Mouse (Mus musculus): ENCODE data around the gene Opa1. TPM values are rescaled to one million over a fixed set of nuclear protein-coding genes. Genes with fewer than 3 reads are reported as not detected.

Gene Opa1
- total RNA-seq, 2 experiments from 2014 or later: 102 to 111 TPM

DNA sequence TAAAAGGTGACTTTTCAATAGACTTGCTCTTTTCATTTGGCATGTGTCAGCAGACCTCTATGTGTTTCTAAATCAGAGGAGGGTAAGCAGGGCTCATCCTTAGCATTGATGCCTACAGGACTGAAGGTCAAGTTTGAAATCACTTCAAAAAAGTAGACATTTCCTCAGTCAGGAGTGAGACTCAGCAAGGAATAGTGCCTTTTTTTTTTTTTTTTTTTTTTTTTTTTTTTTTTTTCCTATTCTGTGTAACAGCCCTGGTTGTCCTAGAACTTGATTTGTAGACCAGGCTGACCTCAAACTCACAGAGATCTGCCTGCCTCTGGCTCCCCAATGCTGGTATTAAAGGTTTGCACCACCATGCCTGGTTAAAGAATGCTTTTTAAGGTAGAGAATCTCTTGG is 67.1 kb downstream of the Opa1 start:
- no peak for DNase-seq (ENCODE audit: low spot score in 2 of 2)

DNA sequence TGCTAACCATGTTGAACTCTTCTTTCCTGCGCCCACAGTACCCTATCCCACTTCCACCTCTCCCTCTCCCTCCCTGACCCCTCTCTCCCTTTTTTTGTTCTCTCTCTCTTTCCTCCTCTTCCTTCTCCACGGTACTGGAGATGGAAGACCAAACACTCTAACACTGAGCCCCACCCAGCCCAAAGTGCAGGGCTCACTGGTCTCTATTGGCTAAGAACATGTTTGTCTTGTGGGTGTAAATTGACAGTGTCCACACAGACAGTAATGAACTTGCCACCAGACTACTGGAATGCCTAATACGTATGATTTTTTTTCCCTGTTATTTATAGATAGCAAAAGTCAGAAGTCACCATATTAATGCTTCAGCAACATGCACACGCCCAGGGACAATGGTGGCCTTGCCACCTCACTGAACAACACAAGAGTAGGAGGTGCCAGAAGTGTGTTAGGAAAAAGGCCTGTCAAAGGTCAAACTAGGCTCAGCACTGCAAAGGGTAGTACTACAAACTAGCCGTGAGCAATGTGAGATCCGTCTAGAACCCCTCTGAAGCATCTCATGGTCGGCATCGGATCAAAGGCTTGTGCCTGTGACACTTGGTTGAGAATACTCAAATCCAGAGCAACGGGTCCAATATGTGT is 77.2 kb downstream of the Opa1 start:
- DNase-seq (ENCODE audit: low spot score in 2 of 2): no peak

DNA sequence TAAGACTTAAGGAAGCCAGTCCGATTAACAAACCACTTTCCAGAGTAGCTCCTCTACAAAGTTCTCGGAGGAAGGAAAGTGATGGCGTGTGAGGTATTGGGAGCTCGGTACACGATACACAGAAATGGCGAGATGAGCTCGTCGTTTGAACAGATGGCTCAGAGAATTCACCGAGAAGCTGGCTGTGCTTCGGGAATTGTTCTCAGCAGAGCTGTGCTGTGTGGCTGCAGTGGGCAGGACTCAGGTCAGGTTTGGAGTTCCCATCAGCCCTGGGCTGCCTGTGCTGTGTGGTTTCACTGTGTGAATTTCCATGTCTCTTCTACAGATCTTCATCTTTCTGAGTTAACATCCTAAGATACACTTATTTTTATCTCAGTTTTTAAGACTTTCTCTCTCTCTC is 77.8 kb downstream of the Opa1 start:
- peak; percentile 12 to 25 for DNase-seq (ENCODE audit: low spot score in 2 of 2)

DNA sequence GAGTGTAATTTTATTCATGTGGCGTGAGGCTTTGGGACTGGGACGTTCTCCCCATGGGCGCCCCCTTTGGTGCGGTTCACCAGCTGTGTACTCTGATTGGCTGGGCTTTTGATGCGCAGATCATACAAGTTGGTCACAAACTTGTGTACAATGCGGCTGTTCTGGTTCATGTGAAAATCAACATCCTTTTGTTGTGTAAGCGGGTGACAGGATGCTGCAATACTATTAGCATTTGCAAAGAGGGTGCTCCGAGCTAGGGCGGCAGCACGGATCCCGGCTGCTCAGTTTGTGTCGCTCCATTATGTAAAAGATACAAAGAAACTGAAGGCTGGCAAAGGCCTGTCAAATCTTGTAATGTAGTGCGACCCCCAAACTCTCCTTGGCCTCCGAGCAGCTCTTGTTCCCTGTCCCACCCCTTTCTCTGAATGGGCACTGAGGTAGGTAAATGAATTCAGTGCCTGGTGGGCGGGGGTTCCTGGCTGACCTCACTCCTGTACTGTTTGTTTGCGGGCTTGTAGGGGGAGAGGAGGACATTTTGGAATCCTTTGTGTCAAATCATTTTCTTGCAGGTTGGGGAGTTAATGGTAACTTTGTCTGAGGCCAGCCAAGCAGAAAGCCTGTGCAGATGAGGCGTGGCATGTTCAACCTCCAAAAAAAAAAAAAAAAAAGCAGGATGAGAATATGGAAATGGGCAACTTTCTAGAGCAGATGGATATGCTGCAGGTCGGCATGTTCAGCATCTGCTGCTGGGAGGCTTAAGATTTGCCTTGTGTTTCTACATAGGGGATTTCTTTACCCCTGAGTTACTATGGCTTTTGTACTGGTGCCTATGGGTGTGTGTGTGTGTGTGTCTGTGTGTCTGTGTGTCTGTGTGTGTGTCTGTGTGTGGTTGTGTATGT is 78.8 kb downstream of the Opa1 start:
- DNase-seq (ENCODE audit: low spot score in 2 of 2): peak; percentile 16 to 18

DNA sequence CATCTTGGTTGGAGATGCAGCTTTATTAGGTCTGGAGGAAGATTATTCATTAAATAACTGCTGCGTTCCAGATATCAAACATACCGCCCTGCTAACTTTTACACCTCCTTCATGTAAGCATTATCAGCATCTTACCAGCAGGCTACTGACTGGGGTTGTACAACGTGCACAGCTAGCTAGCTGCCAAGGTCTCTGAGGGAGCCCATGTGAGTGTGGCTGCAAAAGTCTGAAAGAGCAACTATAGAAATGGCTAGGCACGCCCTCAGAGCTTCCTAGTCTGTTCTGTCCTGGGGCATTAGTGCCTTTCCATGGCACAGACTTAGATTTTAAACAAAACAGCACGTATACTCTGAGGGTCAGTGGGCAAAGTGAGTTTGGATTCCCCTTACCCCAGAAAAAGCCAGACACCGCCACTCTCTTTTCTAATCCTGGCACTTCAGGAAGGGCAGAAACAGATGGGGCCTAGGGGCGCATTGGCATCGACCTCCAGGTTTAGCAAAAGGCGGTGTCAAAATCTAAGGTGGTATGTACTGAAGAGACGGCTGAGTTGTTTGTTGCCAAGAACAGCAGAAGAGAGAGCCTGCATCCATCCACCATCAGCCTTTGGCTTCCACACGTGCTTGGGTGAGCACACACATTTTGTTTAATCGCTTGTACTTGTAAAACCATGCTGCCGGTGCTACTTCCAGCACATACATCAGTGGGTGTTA is 80.1 kb downstream of the Opa1 start:
- no peak for DNase-seq (ENCODE audit: low spot score in 2 of 2)

DNA sequence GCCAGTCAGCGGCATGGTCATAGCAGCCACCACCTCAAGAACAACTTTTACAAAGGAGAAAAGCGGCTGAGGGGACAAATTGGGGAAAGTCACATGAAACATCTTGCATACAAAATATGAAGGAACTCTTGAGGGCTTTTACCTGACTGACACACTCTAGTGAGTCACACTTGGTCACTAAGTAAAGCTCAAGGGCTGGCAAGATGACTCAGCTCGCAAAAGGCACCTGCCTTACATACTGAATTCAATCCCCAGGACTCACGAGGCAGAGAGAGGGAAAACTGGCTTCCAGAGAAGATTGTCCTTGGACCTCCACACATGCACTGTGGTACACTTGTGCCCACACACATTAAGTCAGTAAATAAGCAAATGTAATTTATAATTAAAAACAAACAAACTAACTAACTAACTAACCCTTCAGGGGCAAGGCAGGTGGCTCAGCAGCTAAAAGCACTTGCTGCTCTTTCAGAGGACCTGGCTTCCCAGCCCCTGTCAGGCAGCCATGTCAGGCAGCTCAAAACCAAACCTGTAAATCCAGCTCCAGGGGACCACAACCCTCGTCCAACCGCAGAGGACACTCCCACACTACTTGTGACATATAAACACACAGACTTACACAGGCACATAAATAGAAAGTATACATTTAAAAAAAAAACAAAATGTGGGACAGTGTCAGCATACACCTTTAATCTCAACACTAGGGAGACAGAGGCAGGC is 84.1 kb downstream of the Opa1 start:
- no peak for DNase-seq (ENCODE audit: low spot score in 2 of 2)

DNA sequence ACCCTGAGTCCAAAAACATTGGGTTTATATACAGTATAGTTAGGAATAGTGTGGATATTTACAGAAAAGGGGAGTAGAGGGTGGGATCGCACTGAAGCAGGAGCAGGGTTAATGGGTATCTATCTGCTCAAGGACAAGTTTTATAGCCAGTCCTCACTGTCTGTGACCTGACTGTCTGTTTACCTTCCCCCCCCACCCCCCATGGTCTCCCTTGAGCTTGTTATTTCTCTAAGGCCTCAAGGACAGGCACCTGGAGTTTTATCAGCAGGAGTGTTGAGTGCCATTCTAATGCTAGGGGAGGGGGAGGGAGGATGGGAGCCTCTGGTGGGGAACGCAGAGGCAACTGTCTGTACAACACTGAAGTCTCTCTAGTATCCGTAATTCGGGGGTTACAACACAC is 85.3 kb downstream of the Opa1 start:
- no peak for DNase-seq (ENCODE audit: low spot score in 2 of 2)

DNA sequence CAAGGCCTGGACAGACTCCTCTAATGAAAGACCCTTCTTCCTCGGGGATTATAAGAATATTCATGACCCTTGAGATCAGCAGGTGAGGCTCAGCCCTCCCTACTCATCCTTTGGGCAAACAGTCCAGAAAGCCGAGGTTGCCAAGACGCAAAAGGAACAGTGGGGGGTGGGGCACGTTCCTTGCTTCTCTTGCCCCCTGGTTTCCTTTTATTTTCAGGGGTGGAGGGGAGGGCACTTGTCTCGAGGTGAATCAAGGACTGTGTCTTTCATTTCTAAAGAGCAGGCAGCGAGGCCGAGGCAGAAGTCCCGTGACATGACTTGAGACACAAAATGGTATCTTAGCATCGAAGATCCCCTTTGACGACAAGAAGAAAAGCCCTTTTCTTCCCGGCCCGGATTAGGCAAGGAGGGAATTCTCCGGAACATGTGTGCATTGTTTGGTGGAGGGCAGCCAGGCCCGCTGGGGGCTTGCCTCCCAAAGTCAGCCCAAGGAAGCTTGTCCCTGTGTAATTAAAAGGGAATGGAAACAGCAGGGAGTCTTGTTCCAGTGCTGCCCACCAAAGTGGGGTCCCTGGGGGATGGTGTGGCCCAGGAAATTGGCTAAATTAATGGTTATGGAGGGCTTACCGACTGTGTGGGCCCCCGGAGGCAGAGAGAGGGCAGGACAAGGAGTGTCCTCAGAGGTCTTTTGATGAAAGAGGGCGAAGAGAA is 88.0 kb downstream of the Opa1 start:
- DNase-seq (ENCODE audit: low spot score in 2 of 2): no peak

DNA sequence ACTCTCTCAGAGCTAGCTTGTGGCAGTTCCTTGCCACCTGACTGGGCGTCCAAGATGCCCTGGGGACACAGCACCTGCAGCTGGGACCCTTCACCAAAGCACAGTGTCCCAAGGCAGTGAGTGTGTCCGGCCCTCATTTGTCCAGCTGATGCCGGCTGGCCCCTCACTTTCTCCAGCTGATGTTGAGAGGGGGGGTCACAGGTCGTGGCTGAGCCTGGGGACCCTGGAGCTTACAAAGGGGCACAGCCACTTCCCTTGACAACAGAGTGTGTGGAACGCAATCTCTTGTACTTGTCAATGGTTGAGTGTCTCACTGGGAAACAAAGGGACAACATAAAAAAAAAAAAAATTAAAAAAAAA is 88.5 kb downstream of the Opa1 start:
- no peak for DNase-seq (ENCODE audit: low spot score in 2 of 2)

DNA sequence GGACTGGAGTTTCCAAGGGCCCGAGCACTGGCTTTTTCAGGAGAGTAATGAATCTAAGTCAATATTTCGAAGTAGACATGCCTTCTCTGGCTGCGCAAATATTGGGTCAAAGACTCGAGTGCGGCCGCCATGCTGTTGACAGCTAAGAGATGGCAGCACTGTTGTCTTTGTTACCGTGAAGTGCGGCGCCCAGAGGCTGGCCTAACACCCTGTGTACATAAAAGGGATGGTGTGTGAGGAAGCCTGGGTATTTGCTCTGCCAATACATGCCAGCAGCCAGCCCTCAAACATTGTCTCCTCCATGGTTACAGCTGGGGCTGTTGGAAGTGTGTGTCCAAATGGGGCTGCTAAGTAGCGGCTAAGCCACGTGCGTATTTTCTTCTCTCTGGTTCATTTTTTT is 89.3 kb downstream of the Opa1 start:
- DNase-seq (ENCODE audit: low spot score in 2 of 2): no peak

DNA sequence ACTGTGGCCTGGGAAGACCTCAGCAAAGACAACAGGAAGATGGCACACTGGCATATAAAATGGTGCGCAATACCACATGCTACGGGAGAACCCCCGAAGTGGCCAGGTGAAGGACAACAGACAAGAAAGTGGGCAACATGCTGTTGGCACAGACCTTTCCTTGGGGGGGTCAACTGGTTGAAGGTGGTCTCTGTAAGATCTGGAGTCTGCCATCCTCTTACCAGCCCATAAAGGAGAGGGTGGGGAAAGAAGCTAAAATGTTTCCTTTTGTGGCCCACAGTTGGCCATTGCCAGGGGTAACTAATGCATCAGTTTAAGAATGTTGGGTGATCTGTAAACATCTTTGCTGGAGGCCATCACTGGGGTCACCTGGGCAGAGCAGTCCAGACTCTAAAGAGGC is 91.7 kb downstream of the Opa1 start:
- no peak for DNase-seq (ENCODE audit: low spot score in 2 of 2)

DNA sequence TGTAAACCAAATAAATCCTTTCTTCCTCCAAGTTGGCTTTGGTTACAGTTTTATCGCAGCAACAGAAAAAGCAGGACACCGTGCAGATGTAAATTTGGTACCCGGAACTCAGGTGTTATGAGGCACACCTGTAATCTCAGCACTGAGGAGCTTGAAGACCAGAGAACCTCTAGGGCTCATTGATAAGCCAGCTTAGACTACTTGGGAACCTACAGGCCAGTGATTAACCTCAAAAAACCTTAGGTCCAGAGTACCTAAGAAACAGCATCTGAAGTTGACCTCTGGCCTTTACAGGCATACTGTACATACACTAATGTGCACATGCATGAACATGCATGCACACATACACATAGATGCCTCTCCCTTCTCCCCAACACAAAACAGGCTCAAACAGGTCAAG is 94.1 kb downstream of the Opa1 start:
- DNase-seq (ENCODE audit: low spot score in 2 of 2): no peak

DNA sequence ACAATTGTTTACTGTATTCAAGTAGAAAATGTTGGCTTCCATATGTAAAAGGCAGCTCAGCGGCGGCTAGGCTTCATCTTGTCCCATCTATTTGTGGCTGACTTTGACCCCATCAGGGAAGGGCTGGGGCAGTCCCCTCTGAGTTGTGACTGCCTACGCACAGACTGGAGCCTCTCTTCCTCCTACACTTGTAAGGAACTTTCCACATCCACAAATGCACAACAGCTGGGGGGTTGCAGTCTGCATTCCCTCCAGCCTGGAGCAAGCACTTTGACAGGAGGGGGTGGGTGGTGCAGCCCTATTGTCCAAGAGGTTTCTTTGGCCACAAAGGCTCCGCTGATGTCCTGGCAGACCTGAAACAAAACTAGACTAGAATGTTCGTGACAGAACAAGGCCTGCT is 100.5 kb downstream of the Opa1 start:
- no peak for DNase-seq (ENCODE audit: low spot score in 2 of 2)

DNA sequence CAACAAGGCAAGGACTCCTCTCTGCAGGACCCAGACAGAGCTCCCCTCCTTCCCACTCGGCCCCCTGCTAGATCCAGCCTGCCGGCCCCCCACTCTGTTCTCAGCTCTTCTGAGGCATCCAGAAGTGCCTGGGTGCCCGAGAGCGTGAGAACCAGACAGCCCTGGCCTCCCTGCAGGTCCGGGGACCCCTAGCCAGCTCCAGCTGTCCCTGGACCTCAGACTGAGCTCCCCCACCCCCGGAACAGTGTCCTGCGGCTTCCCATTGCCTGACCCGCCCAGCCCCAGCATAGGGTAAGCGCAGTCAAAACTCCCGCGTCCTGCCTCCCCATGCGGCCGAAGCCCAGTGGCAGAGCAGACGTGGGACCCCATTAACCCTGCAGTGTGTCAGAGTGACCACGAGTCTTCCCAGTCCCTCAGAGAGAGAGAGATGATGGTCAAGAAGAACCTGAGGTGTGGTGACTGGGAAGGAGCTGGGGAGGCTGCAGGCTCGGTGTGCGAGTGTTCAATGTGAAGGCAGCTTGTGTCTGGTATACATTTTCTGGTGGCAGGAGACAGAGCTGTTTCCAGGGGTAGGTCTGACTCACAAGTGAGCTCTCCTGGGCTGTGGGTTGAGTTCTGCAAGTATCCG is 101.5 kb downstream of the Opa1 start:
- no peak for DNase-seq (ENCODE audit: low spot score in 2 of 2)

DNA sequence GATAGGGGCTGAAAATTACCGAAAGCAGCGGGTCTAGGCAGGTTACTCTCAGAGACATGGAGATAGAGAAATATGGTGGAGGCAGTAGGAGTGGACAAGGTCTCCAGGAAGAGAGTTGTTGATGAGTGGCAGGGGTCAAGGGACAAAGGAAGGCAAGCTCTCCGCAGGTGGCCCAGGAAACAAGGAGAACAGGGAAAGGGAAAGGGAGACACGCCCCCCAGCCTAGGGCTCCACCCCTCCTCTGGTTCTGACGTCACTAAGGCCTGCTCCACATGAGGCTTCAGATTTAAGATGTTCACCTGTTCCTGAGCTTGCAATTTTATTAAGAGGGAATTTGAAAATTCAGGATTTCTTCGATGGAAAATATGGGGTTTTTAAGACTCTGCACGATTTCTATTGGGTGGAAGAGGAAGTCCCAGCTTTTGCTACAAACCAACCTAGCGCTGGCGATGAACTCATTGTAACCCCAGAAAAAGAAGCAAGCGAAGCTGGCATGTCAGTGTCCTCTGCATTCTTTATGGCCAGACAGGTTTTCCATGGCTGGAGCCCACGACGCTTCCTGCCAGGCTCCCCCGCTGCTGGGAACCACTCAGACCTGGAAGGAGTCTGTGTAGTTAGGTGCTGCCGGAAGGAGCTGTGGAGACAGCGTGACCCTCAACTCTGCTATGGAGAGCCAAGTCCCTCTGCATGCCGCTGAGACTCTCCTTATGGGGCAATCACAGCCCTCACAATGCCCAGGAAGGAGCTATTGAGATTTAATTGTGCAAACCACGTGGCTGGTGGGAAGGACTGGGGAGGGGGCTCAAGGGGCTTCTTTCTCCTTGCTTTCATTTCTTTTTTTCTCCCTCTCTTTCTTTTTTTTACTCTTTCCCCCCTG is 103.7 kb downstream of the Opa1 start:
- DNase-seq (ENCODE audit: low spot score in 2 of 2): no peak

DNA sequence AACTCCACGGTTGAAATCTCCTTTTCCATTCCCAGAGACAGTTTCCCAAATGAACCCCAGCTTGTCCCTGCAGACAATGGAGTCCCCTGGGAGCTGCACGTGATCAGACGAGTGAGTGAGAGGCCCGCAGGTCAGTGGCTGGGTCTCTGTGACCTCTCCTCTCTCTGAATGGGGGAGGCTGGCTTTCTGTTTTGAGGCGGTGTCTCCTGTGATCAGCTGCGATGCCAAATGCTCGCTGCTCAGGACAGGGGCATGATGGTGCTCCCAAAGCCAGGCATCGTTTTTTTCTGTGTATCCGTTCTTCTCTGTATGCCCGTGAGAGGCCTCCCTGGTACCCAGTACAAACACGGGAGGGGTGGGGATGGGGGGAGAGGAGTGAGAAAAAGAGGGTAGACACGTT is 104.4 kb downstream of the Opa1 start:
- DNase-seq (ENCODE audit: low spot score in 2 of 2): no peak

DNA sequence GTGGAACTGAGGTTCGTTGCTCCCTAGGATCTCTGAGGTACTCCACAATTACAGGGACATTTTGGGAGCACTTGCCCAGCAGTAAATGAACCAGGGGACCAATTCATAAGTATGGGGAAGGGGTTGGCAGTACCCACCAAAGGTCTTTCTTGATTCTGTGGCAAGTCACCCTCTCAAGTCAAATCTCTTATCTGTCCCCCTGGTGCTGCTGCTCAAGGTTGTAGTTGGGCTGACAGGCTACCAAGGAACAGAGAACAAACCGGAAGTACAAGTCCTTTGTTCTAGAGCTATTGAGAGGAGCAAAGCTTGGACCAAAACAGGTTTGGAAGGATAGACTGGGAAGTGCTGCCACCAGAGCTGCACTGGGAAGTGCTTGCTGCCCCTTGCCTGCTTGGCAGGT is 105.0 kb downstream of the Opa1 start:
- DNase-seq (ENCODE audit: low spot score in 2 of 2): no peak

DNA sequence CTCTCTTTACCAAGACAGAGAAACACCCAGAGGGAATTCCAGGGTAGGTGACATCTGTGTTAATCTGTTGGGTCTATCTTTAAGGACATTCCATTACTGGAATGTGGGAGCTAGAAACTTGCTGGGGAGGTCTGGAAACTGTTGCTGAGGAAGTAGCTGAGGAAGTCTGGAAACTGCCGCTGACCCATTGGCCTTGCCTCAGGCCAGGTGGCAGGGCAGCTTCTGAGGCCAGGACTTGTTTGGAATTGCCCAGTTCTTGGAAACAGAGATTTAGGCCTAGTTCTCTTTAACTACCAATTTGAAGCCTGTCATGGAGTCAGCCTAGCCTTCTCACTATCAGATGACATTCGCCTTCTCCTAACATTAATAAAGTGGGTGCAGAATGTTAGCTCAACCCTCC is 105.5 kb downstream of the Opa1 start:
- DNase-seq (ENCODE audit: low spot score in 2 of 2): no peak

DNA sequence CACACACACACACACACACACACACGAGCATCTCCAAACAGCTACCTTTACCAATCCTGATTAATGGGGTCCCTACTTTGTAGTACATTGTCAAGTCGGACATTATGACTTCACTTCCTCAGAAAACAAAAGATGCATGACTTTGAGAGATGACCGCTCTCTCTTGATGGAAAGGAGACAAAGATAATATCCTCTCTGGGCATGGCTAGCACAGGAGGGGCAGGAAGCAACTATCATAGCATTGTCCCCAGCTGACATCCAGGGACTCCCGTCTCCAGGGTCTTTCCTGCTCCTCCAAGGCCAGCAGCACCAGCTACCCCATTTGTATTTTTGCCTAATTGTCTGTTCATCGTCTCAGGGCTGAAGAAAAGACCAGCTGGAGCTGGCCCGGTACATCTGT is 107.0 kb downstream of the Opa1 start:
- no peak for DNase-seq (ENCODE audit: low spot score in 2 of 2)
